Mouse (Mus musculus): ENCODE results near the gene Usp3. TPM values are rescaled to one million over a fixed set of nuclear protein-coding genes. Genes with fewer than 3 reads are reported as not detected.

Gene Usp3
- total and polyA plus RNA-seq, 2 experiments from 2014 or later = 39.4 to 53.4 TPM

GRCm38 (mm10) chr9:66477785-66478184, 115.2 kb downstream of the Usp3 start:
- no peak for DNase-seq (ENCODE audit: low spot score)
- WGBS = 83% methylated on average over 2 of the region's 2 CpGs
- H3K9ac ChIP-seq (replicated peaks; ENCODE audit: low read depth, low read length) = no peak overlapping the region
- no peak overlapping the region for H3K4me2 ChIP-seq (ENCODE audit: low read depth, low read length)
- H3K4me1 ChIP-seq (ENCODE audit: control insufficient read depth, insufficient read depth) = no peaks in the 10 kb centered on the region
- TF ChIP-seq EP300 (IDR thresholded peaks at IDR 0.05; ENCODE audit: low read depth) (no peak), CTCF (IDR thresholded peaks at IDR 0.05; ENCODE audit: low read depth) (no peak)
- no peak overlapping the region for H3K27ac ChIP-seq (ENCODE audit: low read depth)
- H3K36me3 ChIP-seq (replicated peaks; ENCODE audit: control insufficient read depth, insufficient read depth, low read length) = peaks cover 70% of the 10 kb centered on the region
- ATAC-seq (ENCODE audit: insufficient read depth, low read depth) = no peak
- H3K27me3 ChIP-seq (ENCODE audit: control insufficient read depth, insufficient read depth, low read length) = no peaks in the 10 kb centered on the region
- H3K4me3 ChIP-seq (ENCODE audit: low read depth, low read length) = no peak overlapping the region
- no peaks in the 10 kb centered on the region for H3K9me3 ChIP-seq (replicated peaks; ENCODE audit: control insufficient read depth, low read length)

DNA sequence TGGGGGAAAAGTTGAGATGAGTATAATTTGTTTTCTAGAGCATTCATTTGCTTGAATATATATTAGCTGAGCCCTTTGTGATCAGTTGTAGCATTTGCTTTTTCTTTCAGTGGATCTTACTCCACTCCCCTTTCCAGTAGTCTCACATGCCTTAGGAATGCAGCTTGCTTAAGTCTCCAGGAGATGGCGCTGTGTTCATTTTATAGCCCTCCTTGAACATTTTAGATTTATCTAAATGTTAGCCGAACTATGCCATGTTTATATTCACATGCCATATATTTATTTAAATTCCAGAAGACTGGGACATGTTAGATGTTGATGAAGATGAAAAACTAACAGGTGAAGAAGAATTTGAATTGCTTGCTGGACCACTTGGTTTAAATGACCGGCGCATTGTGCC, 127.9 kb downstream of the Usp3 start:
- peaks cover 62% of the 10 kb centered on the region for H3K36me3 ChIP-seq (replicated peaks; ENCODE audit: control insufficient read depth, insufficient read depth, low read length)
- WGBS = 57% methylated on average over 4 of the region's 4 CpGs

More for the DNA sequence above, 127.9 kb downstream of the Usp3 start:
- H3K9me3 ChIP-seq (replicated peaks; ENCODE audit: control insufficient read depth, low read length) = no peaks in the 10 kb centered on the region
- no peaks in the 10 kb centered on the region for H3K4me1 ChIP-seq (ENCODE audit: control insufficient read depth, insufficient read depth)
- ATAC-seq (ENCODE audit: insufficient read depth, low read depth) (no peak), DNase-seq (ENCODE audit: low spot score) (peak; percentile 39)
- no peak overlapping the region for H3K4me3 ChIP-seq (ENCODE audit: low read depth, low read length)
- H3K4me2 ChIP-seq (ENCODE audit: low read depth, low read length) = no peak overlapping the region
- H3K27me3 ChIP-seq (ENCODE audit: control insufficient read depth, insufficient read depth, low read length) = no peaks in the 10 kb centered on the region
- TF ChIP-seq CTCF (IDR thresholded peaks at IDR 0.05; ENCODE audit: low read depth) (peak; percentile 70), EP300 (IDR thresholded peaks at IDR 0.05; ENCODE audit: low read depth) (no peak)
- no peak overlapping the region for H3K27ac ChIP-seq (ENCODE audit: low read depth)
- no peak overlapping the region for H3K9ac ChIP-seq (replicated peaks; ENCODE audit: low read depth, low read length)

Other genes with a start within 250 kb of the Usp3 start
- 24.9 and 30.5 TPM in 2 replicates for gene Herc1, start 242.7 kb downstream of the Usp3 start, total RNA-seq (2014; rRNA removed; ENCODE audit: low replicate concordance)
- gene Herc1, start 242.7 kb downstream of the Usp3 start, polyA plus RNA-seq (2015; fragmentation: Nextera tagmentation; extraction: Ambion mirVana) = 9.4 and 11.6 TPM in 2 replicates
- 121 and 128 TPM in 2 replicates for gene Fbxl22, start 78.5 kb downstream of the Usp3 start, total RNA-seq (2014; rRNA removed; ENCODE audit: low replicate concordance)
- 143 and 185 TPM in 2 replicates for gene Fbxl22, start 78.5 kb downstream of the Usp3 start, polyA plus RNA-seq (2015; fragmentation: Nextera tagmentation; extraction: Ambion mirVana)
- 0.27 and 2.5 TPM in 2 replicates for gene Car12, start 120.5 kb upstream of the Usp3 start, total RNA-seq (2014; rRNA removed; ENCODE audit: low replicate concordance)
- gene Car12, start 120.5 kb upstream of the Usp3 start, polyA plus RNA-seq (2015; fragmentation: Nextera tagmentation; extraction: Ambion mirVana) = 0.15 and 0.20 TPM in 2 replicates
- 5.9 and 6.0 TPM in 2 replicates for gene Aph1b, start 202.3 kb upstream of the Usp3 start, total RNA-seq (2014; rRNA removed; ENCODE audit: low replicate concordance)
- 5.4 and 5.8 TPM in 2 replicates for gene Aph1b, start 202.3 kb upstream of the Usp3 start, polyA plus RNA-seq (2015; fragmentation: Nextera tagmentation; extraction: Ambion mirVana)
- 0.08 TPM in 1 of 2 replicates, not detected in the other for gene Gm10647, start 203.9 kb upstream of the Usp3 start, total RNA-seq (2014; rRNA removed; ENCODE audit: low replicate concordance)
- 0.33 and 0.34 TPM in 2 replicates for gene Gm10647, start 203.9 kb upstream of the Usp3 start, polyA plus RNA-seq (2015; fragmentation: Nextera tagmentation; extraction: Ambion mirVana)
- gene Aph1c, start 241.6 kb upstream of the Usp3 start, total RNA-seq (2014; rRNA removed; ENCODE audit: low replicate concordance) = 0.69 and 3.1 TPM in 2 replicates
- gene Aph1c, start 241.6 kb upstream of the Usp3 start, polyA plus RNA-seq (2015; fragmentation: Nextera tagmentation; extraction: Ambion mirVana) = 1.7 and 1.9 TPM in 2 replicates